Mouse (Mus musculus): ENCODE results near the gene Btbd35f15.
"Not testable (repeated sequence)": the region's sequence is repeated elsewhere in the genome, so short reads cannot be mapped to it uniquely, and the experiment has no call there.

The Btbd35f15 gene

DNA sequence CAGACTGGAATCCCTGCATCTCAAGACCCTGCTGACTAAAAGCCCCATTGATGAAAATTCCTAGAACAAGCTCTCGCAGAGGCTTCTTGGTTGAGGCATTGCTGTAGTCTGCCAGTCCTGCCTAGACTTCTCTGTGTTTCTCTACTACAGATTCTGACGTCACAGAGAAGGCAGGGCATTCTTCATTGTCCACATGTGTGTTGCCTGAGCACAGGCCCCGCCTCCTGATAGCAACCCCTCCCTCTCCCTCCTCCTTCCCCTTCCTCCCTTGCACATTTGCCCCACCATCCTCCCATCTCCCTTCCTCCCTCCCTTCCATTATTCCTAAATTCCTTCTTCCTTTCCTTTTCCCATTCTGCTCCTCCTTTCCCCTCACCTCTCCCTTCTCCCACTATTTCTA is at the start of gene Btbd35f15:
Btbd35f15 (minus strand) TSS at position 101 of the 400 bp plus-strand sequence.
- CTCF ChIA-PET: not testable (repeated sequence)

Measured in spleen, embryonic (tissue).